Mouse (Mus musculus) midbrain, embryonic 11.5 days (tissue): ENCODE data around the gene Asb11. TPM values are rescaled to one million over a fixed set of nuclear protein-coding genes. Genes with fewer than 3 reads are reported as not detected.

ENCODE experiments used
- ATAC-seq: fragments of 200-750 bp; cut with Nextera tagmentation; 2 replicates; pipeline ENCODE4 v1.8.0; 2017; ENCODE audit warnings: moderate TSS enrichment, moderate library complexity; ENCODE audit not compliant: low FRiP score
- DNase-seq: peaks from one replicate; pipeline ENCODE4 v3.0.0; 2015; ENCODE audit warnings: low spot score; ENCODE audit errors: missing footprints
- H3K27ac ChIP-seq: fragments of 300-500 bp; sonication (generic); 2 replicates; pipeline ENCODE4 v1.5.1; 2014; ENCODE audit warnings: low read depth, low read length
- H3K27me3 ChIP-seq: fragments of 300-500 bp; sonication (generic); 2 replicates; pipeline ENCODE4 v1.6.1; 2014; ENCODE audit warnings: mild to moderate bottlenecking, low read length, moderate library complexity, mixed read lengths; ENCODE audit not compliant: control insufficient read depth, insufficient read depth
- H3K36me3 ChIP-seq: fragments of 300-500 bp; sonication (generic); 2 replicates; pipeline ENCODE4 v1.6.1; 2014; ENCODE audit warnings: mild to moderate bottlenecking, low read length, moderate library complexity, mixed read lengths; ENCODE audit not compliant: control insufficient read depth, insufficient read depth
- H3K4me1 ChIP-seq: fragments of 300-500 bp; sonication (generic); 2 replicates; pipeline ENCODE4 v1.6.1; 2014; ENCODE audit warnings: low read length; ENCODE audit not compliant: control insufficient read depth, insufficient read depth
- H3K4me2 ChIP-seq: fragments of 300-500 bp; sonication (generic); 2 replicates; pipeline ENCODE4 v1.6.1; 2014; ENCODE audit warnings: mild to moderate bottlenecking, moderate library complexity
- H3K4me3 ChIP-seq: fragments of 300-500 bp; sonication (generic); 2 replicates; pipeline ENCODE4 v1.5.1; 2014; ENCODE audit warnings: low read depth, low read length
- H3K9ac ChIP-seq: fragments of 300-500 bp; sonication (generic); 2 replicates; pipeline ENCODE4 v1.6.1; 2014; ENCODE audit warnings: low read length
- H3K9me3 ChIP-seq: fragments of 300-500 bp; sonication (generic); 2 replicates; pipeline ENCODE4 v1.6.1; 2016; ENCODE audit warnings: low read length; ENCODE audit not compliant: control insufficient read depth
- WGBS: fragments of 180-500 bp; shearing (Covaris S2); extraction: QIAGEN DNeasy Blood & Tissue Kit; methylation state at CpG from one replicate; pipeline ENCODE4 v1.1.7; 2014; 5-methylcytosine and 5-hydroxymethylcytosine counted together
- polyA plus RNA-seq: library from polyadenylated mRNA; unstranded; fragments of >200 nt; fragmentation: Nextera tagmentation; extraction: Ambion mirVana; gene quantifications from 2 replicates; pipeline ENCODE4 v1.2.1, GENCODE M21; 2014

Gene Asb11
- not detected in 2 replicates for polyA plus RNA-seq

DNA sequence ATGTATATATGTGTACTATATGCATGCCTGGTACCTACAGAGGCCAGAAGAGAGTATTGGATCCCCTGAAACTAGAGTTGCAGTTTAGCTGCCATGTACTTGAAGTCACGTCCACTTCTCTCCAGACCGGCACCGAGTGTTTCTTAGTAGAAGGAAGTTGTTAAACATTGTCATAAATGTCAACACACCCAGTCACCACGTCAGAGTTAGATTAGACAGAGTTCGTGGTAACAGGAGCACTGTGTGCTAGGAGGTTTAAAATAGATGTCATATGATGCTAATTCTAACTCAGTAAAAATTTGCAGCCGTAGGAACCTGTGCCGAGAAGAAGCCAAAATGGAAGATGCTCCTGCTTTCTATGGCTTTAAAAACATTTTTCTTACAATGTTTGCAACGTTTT lies at the start of gene Asb11:
TSS of gene Asb11 (plus strand) at position 286 of the 400 bp plus-strand sequence.
- ATAC-seq (no peak), DNase-seq (no peak)
- WGBS, result 82% methylated on average over 8 of the region's 8 CpGs
- no peaks in the 10 kb centered on the region for H3K4me1 ChIP-seq
- H3K27ac ChIP-seq, result no peak within 1 kb of the TSS
- no peaks in the 10 kb centered on the region for H3K9me3 ChIP-seq
- peaks cover 2% of the 10 kb centered on the region; the same call in 1 of the 2 replicates for H3K36me3 ChIP-seq
- no peak within 1 kb of the TSS for H3K9ac ChIP-seq
- no peak within 1 kb of the TSS for H3K4me3 ChIP-seq
- no peaks in the 10 kb centered on the region; the same call in none of the 2 replicates for H3K27me3 ChIP-seq
- H3K4me2 ChIP-seq, result no peak within 1 kb of the TSS

DNA sequence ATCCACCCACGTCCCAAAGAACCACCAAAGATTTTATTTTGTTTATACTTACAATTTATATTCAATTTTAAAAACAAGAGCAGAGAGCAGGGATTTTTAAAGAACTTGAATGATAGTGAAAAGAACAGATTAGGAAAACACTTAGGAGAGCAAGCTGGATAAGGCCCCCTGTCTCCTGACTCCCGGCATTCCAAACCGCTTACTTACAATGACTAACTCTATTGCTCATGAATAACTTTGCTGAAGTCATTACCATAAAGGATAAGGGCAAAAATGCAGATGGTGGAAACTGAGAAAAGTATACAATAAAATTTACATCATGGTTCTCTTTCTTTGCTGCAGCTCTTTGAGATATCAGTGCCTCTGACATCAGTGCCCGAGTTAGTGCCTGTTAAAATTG lies 42.7 kb upstream of the Asb11 start:
- Histone ChIP-seq H3K27me3 (no peaks in the 10 kb centered on the region; the same call in 1 of the 2 replicates), H3K9me3 (no peaks in the 10 kb centered on the region), H3K4me2 (no peak overlapping the region), H3K9ac (no peak overlapping the region), H3K36me3 (no peaks in the 10 kb centered on the region), H3K27ac (no peak overlapping the region), H3K4me3 (no peak overlapping the region), H3K4me1 (no peaks in the 10 kb centered on the region)
- WGBS, result 77% methylated on average over 4 of the region's 4 CpGs
- no peak for DNase-seq
- no peak for ATAC-seq

DNA sequence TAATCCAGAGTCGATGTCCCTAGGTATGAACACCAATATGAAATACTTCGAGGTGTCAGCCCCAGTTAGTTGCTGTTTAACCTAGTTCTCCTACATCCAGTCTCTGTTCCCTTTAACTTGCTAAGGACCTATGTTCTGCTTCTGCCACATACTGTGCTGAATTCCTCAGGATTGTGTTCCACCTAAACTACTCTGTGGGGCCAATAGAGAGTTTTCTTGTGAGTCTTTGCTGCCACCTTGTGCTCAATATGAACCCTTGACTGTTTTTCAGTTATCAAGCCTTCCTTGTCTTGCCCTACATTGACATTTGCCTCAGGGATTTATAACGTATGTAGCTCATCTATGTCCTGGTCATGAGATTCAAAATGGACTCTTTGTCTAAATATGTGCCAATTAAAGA lies 38.3 kb upstream of the Asb11 start:
- Histone ChIP-seq H3K9me3 (no peaks in the 10 kb centered on the region), H3K36me3 (no peaks in the 10 kb centered on the region), H3K27ac (no peak overlapping the region), H3K4me2 (no peak overlapping the region), H3K9ac (no peak overlapping the region), H3K27me3 (no peaks in the 10 kb centered on the region; the same call in 1 of the 2 replicates), H3K4me1 (no peaks in the 10 kb centered on the region), H3K4me3 (no peak overlapping the region)
- WGBS, result 70% methylated on average over 3 of the region's 3 CpGs
- DNase-seq, result no peak
- no peak for ATAC-seq

DNA sequence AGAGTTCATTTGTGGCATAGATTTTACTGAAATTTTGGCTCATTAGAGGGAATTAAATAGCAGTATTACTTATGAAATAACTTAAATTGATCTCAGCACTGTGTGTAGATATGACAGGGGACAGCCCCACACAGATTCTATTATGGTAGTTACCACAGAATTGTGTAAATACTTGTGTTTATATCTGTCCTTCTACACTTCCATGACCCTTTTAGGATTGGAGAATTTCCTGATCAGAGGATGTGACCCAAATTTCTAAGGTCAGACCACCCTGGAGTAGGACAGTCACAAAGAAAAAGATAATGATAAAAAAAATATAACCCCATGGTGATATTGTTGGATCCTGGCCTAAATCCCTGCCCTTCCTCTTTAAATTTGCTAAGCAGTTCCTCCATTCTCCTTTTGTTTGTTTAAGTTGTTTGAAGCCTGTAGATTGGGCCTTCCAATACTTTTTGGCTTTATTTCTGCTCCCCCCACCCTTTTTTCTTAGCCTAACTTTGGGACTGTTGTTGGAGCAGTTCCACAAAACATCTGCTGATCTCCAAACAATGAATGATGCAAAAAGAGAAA lies 31.6 kb upstream of the Asb11 start:
- Histone ChIP-seq H3K36me3 (no peaks in the 10 kb centered on the region), H3K4me2 (no peak overlapping the region), H3K9ac (no peak overlapping the region), H3K4me3 (no peak overlapping the region), H3K9me3 (no peaks in the 10 kb centered on the region), H3K27ac (no peak overlapping the region), H3K27me3 (no peaks in the 10 kb centered on the region), H3K4me1 (no peaks in the 10 kb centered on the region)
- no peak for ATAC-seq
- no peak for DNase-seq

DNA sequence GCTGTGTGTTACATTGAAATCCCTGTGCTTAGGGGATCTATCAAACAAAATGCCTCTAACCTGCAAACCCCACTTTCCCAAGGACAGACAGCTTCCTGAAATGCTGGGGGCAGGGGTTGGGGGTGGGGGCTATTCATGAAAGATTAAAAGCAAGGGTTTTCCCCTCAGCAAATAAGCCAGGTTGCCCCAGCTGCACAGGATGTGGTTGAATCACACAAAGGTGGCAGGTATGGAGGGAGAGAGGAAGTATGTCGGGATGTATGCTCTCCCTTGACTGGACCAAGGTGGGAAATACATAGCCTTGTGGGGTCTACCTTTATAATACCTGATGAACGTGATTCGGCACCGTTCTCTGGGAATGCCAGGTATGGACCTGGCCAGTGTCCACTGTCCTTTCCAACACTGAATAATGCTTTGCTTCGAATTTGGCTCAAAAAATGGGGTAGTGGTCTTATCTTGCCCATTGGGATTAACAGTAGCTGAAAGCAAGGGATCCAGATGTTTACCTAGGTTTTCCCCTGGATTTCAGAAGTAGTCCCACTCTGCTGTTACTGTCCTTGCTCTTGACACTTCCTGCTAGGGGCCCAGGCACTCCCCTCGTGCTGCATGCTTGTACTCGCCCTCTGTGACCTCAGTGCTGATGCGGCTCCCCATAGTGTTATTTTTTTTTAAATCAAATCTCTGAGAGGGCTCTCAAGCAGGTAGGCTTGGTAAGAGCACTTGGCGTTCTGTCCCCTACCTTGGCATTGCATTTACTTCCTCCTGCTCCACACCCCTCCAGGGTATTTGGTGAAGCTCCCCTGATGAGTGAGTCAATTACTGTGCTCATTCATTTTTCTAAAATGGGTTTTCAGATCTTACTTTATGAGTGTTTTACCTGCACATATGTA lies 30.4 kb upstream of the Asb11 start:
- 77% methylated on average over 9 of the region's 9 CpGs for WGBS
- no peaks in the 10 kb centered on the region for H3K36me3 ChIP-seq
- H3K4me2 ChIP-seq, result no peak overlapping the region
- no peak overlapping the region for H3K4me3 ChIP-seq
- no peaks in the 10 kb centered on the region for H3K4me1 ChIP-seq
- H3K9ac ChIP-seq, result no peak overlapping the region
- no peak for ATAC-seq
- H3K9me3 ChIP-seq, result no peaks in the 10 kb centered on the region
- no peak overlapping the region for H3K27ac ChIP-seq
- H3K27me3 ChIP-seq, result no peaks in the 10 kb centered on the region
- DNase-seq, result no peak

DNA sequence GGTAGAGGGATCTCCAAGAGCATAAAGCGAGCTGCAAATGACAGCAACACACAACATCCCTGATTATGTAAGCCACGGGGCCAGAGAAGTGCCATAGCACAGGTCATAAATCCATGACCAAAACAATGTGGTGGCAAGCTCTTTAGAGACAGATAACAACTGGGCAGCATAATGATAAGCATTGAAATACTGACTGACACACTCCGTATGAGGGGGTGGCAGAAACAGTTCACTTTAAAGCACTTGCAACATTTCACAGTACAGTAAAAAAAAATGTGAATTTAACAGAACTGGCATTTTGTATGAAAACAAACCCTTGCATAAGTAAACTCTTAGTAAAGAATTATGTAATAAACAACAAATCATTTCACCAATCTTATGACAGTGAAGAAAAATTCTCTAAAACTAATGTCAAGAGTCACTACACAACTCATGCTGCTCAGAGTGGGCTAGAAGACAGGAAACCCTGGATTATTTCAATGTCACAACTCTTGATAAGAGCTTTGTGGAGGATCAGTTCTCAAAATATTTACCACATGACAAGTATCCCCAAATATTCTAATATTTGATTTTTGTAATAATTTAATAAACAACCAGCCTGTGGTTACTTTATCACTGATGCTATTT lies 28.4 kb upstream of the Asb11 start:
- no peaks in the 10 kb centered on the region for H3K9me3 ChIP-seq
- no peak overlapping the region for H3K9ac ChIP-seq
- H3K27me3 ChIP-seq, result no peaks in the 10 kb centered on the region; the same call in 1 of the 2 replicates
- DNase-seq (no peak), ATAC-seq (no peak)
- H3K4me3 ChIP-seq, result no peak overlapping the region
- no peaks in the 10 kb centered on the region for H3K4me1 ChIP-seq
- H3K27ac ChIP-seq, result no peak overlapping the region
- H3K4me2 ChIP-seq, result no peak overlapping the region
- H3K36me3 ChIP-seq, result no peaks in the 10 kb centered on the region
- 88% methylated on average over 3 of the region's 3 CpGs for WGBS

DNA sequence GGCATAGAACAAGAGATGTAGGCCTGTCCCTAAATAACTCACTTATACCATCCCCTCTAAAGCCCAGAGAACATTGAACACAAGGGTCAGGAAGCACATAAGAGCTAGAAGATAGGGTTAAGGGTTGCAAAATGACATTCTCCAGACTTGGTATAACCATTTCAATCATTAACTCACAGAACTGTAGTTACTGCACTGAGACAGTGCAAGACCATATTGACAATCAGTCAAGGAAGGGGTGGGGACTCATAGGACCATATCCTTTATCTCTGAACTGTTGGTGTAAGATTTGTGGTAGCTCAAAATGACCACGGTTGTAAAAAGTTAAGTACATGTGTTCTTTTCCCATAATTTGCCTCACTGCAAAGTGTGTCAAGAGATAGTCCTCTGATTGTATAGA lies 26.2 kb upstream of the Asb11 start:
- DNase-seq, result no peak
- Histone ChIP-seq H3K4me3 (no peak overlapping the region), H3K27ac (no peak overlapping the region), H3K9ac (no peak overlapping the region), H3K36me3 (no peaks in the 10 kb centered on the region), H3K4me2 (no peak overlapping the region), H3K9me3 (no peaks in the 10 kb centered on the region), H3K4me1 (no peaks in the 10 kb centered on the region), H3K27me3 (no peaks in the 10 kb centered on the region; the same call in 1 of the 2 replicates)
- no peak for ATAC-seq
- WGBS, result 86% methylated on average over 1 of the region's 1 CpGs

DNA sequence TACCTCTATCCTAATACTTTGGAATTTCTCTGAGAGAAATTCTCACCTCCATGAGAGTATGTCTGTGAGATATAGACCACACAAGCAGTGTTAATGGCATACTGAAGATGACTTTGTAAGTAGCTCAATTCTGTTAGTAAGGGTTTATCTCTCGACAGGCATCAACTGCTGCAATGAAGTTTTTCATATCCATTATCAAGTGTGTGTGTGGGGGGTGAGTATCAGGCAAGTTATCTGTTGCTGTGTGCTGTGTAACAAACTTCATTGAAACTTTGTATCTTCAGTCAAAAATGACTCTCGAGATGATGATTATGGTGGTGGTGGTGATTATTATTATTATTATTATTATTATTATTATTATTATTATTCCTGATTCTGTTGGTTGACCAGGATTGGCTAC lies 20.0 kb upstream of the Asb11 start:
- no peak for DNase-seq
- 78% methylated on average over 2 of the region's 2 CpGs for WGBS
- ATAC-seq, result no peak
- H3K4me3 ChIP-seq, result no peak overlapping the region
- H3K27ac ChIP-seq, result no peak overlapping the region
- H3K27me3 ChIP-seq, result no peaks in the 10 kb centered on the region; the same call in 1 of the 2 replicates
- no peak overlapping the region for H3K4me2 ChIP-seq
- H3K36me3 ChIP-seq, result no peaks in the 10 kb centered on the region
- H3K9me3 ChIP-seq, result no peaks in the 10 kb centered on the region
- no peak overlapping the region for H3K9ac ChIP-seq
- H3K4me1 ChIP-seq, result peaks cover 3% of the 10 kb centered on the region; the same call in 1 of the 2 replicates

DNA sequence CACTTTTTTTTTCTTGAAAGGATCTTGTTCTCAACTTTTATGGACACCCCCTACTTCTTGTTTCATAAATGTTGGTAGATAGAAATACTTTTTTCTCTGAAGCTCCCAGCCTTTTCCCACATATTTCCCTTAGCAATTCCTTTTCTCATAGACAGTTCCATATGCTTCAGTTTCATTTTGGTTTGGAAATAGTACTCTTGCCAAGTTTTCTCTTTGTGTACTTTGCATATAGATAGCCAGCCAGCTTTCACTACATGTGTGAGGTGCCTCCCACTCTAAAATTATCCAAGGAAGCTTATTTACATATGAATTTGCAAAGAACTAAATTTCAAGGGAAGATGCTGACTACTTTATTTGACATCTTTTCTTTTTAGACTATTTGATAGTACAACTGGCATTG lies 18.8 kb upstream of the Asb11 start:
- Histone ChIP-seq H3K9ac (no peak overlapping the region), H3K27ac (no peak overlapping the region), H3K27me3 (no peaks in the 10 kb centered on the region; the same call in 1 of the 2 replicates), H3K36me3 (no peaks in the 10 kb centered on the region), H3K4me1 (peaks cover 3% of the 10 kb centered on the region; the same call in 1 of the 2 replicates), H3K4me2 (no peak overlapping the region), H3K4me3 (no peak overlapping the region), H3K9me3 (no peaks in the 10 kb centered on the region)
- DNase-seq (no peak), ATAC-seq (no peak)
